Mouse (Mus musculus) NIH3T3 (cell line): ENCODE data around the gene Chit1.

ENCODE experiments used
- DNase-seq: peaks from one replicate; pipeline ENCODE4 v3.0.0-alpha.2; 2012; ENCODE audit warnings: low read depth

The Chit1 gene

GRCm38 (mm10) chr1:134188989-134189729, 78.1 kb downstream of the Chit1 start:
- no peak for DNase-seq

DNA sequence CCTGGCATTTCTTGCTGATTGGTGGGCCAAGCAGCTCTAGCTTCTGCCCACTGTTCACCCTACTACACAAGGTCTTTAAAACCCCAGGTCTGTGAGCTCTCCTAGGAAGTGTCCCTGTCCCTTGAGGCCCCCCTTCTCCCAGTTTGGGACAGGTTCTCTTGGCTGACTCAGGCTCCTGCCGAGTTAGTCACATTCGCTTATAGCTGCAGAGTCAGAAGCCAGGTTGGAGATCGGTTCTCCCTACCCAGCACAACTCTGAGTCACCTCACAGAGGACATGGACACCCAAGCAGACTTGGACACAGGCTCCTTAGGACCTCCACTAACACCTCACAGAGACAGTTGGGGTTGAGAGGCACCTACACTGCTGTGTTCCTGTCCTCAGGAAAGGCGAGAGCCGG, 80.2 kb downstream of the Chit1 start:
- no peak for DNase-seq

DNA sequence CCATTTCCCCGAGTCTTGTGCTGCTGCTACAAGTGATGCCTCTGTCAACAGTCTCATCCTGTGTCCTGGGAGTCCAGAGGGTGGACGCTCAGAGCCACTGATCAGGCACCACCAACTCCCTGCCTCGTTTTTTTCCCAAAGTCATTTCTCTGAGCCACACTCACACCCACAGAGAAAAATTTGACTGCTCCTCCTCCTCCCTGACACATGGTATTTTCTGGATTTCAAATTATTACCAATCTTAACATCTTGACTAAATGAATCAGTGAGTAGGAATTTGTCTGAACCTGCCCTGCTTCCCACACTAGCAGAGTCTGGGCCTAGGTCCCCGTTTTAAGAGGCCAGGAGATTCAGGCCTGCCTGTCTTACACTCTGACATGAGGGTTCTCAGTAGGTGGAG, 81.0 kb downstream of the Chit1 start:
- no peak for DNase-seq

- DNase-seq = no peak
These were observed 82.1 kb downstream of the Chit1 start, which contains the start of gene Mybph for GRCm38 (mm10) chr1:134193126-134193525. Mybph (plus strand) TSS chr1:134193448.

GRCm38 (mm10) chr1:134193674-134194197, 82.7 kb downstream of the Chit1 start:
- DNase-seq = peak; percentile 14

DNA sequence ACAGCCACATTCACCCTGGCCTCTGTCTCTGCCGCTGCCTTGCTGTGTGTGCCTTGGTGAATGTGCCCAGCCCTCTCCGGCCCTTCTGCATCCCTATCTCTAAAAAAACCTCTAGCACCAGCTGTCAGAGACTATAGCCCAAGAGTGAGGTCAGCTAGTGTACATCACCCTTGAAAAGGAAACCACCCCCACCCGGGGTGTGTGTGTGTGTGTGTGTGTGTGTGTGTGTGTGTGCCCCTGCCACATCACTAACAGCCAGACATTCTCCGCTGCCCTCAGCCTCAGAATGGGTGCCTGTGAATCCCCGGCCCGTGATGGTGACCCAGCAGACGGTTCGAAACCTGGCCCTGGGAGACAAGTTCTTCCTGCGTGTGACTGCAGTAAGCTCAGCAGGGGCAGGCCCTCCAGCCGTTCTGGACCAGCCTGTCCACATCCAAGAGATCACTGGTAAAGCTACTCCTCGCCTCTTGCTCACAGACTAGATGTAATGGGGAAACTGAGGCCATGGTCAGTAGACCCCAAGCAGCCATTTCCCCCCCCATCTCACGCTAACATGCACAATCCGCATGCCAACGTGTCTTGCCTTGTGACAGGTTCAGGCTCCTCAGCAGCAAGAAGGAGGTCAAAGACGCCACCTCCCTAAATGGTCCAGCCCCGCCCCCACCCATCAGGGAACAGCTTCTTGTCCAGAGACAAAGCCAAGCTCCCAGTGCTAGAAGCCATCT, 83.4 kb downstream of the Chit1 start:
- DNase-seq = no peak

DNA sequence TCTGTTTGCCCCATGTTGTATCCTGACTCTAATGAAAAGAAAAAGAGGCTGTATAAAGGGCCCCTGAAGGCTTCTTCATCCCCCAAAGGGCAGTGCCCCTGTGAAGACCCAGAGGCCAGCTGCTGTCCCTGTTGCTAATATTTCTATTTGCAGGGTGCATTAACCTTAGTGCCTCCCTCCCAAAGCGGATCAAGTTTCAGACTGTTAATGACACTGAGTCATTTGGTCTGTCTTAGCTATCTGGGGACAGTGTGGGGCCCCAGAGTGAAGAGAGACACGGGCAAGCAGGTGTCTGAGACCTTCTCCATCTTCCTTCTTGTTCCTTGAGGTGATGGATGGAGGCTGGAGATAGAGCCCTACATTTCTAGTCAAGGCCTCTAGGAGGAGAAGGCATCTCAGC, 84.1 kb downstream of the Chit1 start:
- no peak for DNase-seq

DNA sequence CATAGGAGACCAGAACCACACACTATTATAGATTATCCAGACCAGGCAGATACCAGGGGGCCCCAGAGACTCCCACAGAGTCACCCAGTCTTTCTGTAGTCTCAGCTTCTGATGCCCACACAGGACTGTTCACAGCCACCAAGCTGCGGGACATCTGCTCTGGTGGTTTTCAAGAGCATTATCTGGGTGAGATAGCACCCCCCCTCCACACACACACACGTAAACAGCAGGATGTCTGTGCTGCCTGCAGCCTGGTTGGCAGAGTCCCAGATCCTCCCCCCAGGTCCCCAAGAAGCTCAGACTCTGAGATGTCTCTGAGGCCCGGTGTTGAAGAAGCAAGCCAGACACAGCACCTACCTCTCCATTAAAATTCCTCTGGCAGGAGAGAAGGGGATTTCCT, 84.5 kb downstream of the Chit1 start:
- no peak for DNase-seq

DNA sequence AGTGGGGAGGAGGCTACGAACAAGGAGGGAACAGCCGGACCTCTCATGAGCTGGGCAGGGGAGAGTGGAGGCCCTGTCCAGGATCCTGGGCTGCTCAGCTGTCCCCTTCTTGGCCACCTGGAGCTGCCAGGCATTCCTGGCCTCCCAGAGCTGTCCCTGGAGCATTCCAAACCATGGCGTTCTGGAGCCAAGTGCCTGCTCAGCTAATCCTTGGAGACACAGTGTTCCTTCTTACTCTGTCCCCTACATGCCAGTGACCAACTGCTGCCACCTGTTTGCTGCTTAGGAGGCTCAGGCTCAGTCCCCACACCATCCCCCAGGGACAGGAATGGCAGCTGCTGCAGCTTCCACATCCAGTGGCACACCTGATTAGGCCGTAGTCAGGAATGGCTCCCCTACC, 84.9 kb downstream of the Chit1 start:
- no peak for DNase-seq

- peak; percentile 73 for DNase-seq
These were observed 85.3 kb downstream of the Chit1 start for GRCm38 (mm10) chr1:134196386-134196785.

DNA sequence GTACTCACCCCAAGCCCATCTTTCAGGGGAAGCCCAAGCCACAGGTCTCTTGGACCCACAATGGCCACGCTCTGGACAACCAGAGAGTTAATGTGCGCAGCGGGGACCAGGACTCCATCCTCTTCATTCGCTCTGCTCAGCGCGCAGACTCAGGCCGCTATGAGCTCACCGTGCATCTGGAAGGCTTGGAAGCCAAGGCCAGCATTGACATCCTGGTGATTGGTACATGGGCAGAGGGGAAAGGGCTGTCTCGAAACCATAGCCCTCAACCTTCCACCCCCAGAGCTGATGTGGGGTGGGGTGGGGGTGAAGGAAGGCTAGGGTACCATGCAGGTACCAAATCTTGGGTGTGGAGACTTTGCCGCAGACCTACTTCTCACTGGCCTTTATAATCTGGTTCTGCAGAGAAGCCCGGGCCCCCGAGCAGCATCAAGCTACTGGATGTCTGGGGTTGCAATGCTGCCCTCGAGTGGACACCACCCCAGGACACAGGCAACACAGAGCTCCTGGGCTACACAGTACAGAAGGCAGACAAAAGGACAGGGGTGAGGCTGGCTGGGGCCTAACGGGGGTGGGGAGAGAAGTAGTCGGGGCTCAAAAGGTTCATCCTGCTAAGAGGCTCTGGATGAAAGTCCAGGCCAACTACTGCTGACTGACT, 86.4 kb downstream of the Chit1 start:
- DNase-seq = no peak

- DNase-seq = no peak
These were observed 87.4 kb downstream of the Chit1 start for GRCm38 (mm10) chr1:134198197-134198995.

- DNase-seq = no peak
These were observed 89.4 kb downstream of the Chit1 start for GRCm38 (mm10) chr1:134200481-134200880.
